21 mouse cellular contexts compared by ENCODE assay signal in genomic region chr3:130332347-130332913, GRCm38 (mm10).
"Had no signal": no experiment of that assay in that cellular context is flagged by ENCODE, and none has a peak within 500 bp of the region (broad histone marks: within the 10 kb centered on the region; RNA-seq: fewer than 3 reads in every experiment).

No protein-coding gene starts in this region.

- H3K36me3 ChIP-seq: intestine, embryonic 15.5 days; limb, embryonic 10.5 days; limb, embryonic 13.5 days; liver, embryonic 13.5 days; neural tube, embryonic 12.5 days had no signal

- DNase-seq: kidney, adult 11 months; kidney, adult 8-10 months; kidney, postnatal 14 days; kidney, postnatal 4 days; layer of hippocampus, adult 9-11 months; liver; liver, embryonic 13.5 days; midbrain, embryonic 14.5 days; right cerebral cortex, adult 18-20 months; right cerebral cortex, postnatal 14 days; right cerebral cortex, postnatal 4 days; thymus, adult 2 months; thymus, postnatal 14 days; thymus, postnatal 4 days had no signal

- H3K9ac ChIP-seq: intestine, embryonic 15.5 days; limb, embryonic 13.5 days; liver, embryonic 13.5 days; neural tube, embryonic 12.5 days had no signal

- ATAC-seq: intestine, embryonic 15.5 days had no signal

- H3K27me3 ChIP-seq: intestine, embryonic 15.5 days; limb, embryonic 13.5 days; liver, embryonic 13.5 days; neural tube, embryonic 12.5 days had no signal

- H3K9me3 ChIP-seq: intestine, embryonic 15.5 days; limb, embryonic 10.5 days; limb, embryonic 13.5 days; liver, embryonic 13.5 days; neural tube, embryonic 12.5 days had no signal

- H3K4me1 ChIP-seq: intestine, embryonic 15.5 days; liver, embryonic 13.5 days; neural tube, embryonic 12.5 days had no signal

- H3K4me2 ChIP-seq: intestine, embryonic 15.5 days; limb, embryonic 13.5 days; liver, embryonic 13.5 days; midbrain, embryonic 11.5 days; neural tube, embryonic 12.5 days had no signal

- H3K27ac ChIP-seq: intestine, embryonic 15.5 days; layer of hippocampus, adult 2 months; limb, embryonic 10.5 days; limb, embryonic 13.5 days; liver, embryonic 13.5 days; neural tube, embryonic 12.5 days; stomach, postnatal 0 days had no signal

- H3K4me3 ChIP-seq: intestine, embryonic 15.5 days; layer of hippocampus, adult 2 months; limb, embryonic 10.5 days; limb, embryonic 13.5 days; liver, embryonic 13.5 days; neural tube, embryonic 12.5 days had no signal
